Mouse (Mus musculus): ENCODE measurements around the gene Kctd17.

Kctd17 gene

DNA sequence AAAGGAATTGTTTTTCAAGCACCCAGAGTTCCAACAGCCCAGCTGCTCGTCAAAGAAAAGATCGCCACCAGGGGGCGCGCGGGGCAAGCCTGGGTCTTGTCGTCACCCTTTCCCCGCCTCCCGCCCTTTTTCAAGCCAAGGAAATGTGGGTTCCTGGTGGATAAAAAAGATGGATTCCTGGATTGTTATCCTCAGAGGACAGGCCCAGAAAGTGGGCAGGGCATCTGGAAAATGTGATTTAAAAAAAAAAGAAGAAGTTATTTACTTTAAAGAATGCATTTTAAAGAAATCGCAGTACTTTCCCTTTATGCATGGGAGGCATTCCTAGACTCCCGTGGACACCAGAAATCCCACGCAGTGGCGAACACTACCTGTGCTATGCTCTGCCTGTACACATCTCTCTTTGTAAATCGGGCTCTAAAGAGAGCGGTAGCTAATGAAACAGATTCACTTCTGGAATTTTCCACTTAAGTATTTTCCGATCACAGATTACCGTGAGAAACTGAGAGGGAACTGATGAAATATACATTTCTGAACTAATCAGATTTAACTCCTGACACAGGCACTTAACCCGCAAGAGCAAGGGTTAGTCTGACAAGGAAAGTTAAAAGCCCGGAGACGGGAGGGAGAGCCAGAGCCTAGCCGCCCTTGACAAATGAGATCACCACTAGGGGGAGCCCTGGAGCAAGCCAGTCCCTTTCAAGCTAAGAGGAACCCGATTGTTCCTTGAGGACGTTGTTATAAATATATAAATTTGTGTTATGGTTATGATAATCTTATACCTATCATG, 19.6 kb downstream of the Kctd17 start:
- in situ Hi-C loops (cut with MboI) = loop anchor here (10.0 kb wide), 1 partner anchor 87 kb away; the partner anchor contains the start of gene C1qtnf6

DNA sequence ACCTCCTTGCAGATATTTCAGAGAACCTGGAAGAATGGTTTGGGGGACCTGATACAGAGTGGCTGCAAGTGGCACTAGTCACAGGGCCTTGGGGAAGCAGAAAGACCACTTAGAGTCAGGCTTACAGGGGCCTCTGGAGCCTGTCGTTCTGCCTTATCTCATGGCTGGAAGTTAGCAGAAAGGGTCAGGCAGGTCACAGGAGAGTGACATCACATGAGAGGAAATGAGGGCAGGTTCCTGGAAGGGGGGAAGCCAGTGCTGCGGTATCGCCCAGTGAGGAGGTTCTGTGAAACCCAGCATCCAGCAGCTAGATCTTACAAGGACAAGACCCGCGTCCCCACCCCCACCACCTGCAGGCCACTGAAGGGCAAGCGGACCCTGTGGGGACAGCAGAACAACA, 20.8 kb downstream of the Kctd17 start:
- in situ Hi-C loops (cut with MboI) = loop anchor here (10.0 kb wide), 1 partner anchor 86 kb away; the partner anchor contains the start of gene C1qtnf6

DNA sequence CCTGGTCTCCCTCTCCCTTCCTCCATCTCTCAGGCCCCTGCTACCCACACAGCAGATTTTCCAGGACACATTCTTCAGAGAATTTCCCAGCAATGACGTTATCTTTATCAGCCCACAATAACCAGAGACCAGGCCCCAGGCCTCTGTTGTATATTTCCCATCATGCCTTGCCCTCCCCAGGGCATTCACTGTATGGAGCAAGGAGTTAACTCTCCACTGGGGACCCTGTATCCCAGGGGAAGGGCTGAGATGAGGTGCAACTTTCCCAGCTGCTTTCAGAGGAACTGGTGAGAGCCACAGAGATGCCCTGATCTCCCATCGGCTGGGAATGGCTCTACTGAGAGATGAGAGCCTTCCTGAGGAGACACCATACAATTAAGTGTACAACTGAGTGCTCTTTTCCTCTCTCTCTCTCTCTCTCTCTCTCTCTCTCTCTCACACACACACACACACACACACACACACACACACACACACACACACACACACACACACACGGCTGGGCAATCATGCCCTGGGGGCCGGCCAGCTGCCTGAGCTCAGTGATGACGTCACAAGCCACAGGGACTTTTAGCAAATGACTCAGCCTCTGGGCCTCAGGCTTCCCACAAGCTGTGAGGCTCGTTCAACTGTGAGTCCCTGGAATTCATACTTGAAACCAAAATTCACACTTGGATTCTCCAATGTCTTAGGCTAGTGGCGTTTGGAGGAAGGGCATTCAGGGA, 21.5 kb downstream of the Kctd17 start:
- in situ Hi-C loops (cut with MboI) = loop anchor here (10.0 kb wide), 1 partner anchor 85 kb away; the partner anchor contains the start of gene C1qtnf6

DNA sequence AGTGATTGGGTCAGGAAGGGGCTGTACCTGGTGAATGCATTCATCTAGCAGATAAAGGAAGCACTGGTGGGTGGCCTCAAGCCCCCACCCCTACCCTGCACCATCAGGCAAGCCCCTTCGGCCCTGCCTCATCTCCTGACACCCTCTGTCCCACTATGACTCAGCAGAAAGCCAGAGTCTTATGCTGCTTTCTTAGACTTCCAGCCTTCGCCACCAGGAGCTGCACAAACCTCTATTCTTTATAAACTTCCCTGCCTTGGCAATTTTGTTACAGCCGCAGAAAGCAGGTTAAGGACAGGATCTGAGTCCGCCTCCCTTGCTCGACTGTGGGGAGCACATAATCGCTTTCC, 22.0 kb downstream of the Kctd17 start:
- in situ Hi-C loops (cut with MboI) = no loop called here

DNA sequence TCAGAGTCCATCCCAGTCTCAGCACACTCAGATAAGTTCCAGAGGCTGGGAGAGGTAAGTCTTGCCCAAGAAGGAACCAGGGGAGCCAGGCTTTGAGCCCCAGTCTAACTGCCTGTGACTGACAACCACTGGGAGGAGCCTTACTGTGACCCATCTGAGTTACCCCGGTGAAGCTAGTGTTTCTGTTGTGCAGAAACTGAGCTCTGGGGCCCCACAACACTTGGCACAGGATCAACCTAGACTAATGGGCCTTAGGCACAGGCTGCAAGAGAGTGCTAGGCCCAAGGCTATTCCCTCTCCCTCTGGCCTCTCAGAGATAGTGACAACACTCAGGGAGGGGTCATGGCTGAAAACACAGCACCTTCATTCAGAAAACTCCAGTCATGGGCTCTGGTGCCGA, 22.8 kb downstream of the Kctd17 start:
- in situ Hi-C loops (cut with MboI) = no loop called here

DNA sequence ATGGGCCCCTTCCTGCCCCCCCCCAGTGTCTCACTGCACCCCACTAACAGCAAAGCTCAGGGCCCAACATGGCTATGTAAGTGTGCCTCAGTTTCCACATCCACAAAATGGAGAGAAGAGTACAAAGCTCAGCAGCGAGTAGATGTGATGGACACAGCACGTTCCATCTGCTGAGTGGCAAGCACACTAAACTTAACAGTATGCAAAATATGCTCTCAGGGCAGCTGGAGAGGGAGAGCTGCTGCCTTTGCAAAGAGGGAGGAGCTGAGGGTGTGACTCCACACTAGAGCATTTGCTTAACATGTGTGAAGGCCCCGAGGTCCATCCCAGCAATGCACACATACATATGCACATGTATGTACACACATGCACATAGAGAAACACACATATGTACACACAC, 24.6 kb downstream of the Kctd17 start:
- in situ Hi-C loops (cut with MboI) = no loop called here

DNA sequence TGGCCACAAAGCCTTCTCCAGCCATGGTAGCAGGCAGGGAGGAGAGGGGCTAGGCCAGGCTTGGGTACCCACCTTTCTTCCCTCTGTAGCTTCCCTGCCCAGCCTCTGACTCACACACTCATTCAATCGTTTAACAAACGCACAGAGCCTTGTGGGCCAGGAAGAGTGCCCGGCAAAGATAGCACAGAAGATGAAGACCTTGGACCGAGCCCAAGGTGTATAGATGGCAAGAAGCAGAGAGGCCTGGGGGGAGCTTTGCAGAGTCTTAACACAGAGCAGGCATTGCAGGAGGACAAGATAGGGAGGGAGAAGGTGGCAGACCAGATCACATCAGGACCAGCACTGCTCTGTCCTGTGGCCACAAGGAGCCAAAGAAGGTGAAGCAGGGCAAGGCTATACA, 26.8 kb downstream of the Kctd17 start:
- in situ Hi-C loops (cut with MboI) = no loop called here

DNA sequence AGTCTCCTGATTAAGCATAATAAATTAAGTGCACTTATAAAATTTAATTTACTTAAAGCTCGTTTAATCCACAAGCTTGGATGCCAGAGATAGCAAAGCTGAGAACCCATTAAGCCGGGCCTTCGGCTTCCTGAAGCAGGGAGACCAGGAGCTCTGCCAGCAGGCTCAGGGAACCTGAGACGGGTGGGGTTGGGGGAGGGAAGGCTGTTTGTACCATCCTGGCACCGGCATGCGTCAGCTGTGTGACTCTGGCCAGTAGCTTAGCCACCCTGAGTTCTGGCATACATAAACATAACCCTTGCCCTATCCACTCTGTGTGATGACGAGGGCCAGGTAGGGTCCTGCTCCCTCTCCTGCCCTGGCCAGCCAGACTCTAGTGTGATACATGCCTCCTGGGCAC, 27.7 kb downstream of the Kctd17 start:
- in situ Hi-C loops (cut with MboI) = no loop called here

DNA sequence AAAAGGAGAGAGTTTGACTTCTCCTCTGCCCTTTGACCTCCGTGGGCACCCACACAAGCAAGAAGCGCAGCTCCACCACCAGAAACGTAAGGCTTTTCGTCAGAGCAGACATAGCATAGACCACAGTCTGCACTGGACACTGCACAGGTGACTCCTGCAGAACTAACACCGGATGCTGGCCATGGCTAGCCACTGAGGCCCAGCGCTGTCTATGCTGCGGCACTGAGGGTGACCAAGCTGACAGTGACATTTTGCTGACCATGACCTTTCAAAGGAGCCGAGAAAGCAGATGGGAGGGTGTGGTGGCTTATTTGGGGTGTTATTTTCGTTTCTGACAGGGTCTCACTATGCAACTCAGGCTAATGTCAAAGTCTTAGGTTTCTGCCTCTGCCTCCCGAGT, 28.8 kb downstream of the Kctd17 start:
- in situ Hi-C loops (cut with MboI) = no loop called here

DNA sequence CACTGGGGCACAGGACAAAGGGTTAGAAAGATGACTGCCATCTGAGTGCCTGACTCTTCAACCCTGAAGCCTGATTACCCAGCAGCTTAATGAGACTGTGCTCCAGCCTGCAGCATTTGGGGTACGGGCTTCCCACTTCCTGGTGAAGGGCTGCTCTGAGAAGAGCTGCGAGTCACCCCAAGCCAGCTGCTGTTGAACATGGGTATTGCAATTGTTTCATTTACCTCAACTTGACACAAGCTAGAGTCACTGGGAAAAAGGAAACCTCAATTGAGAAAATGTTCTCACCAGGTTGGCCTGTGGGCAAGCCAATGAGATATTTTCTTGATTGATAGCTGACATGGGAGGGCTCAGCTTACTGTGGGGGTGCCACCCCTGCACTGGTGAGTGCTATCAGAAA, 34.6 kb downstream of the Kctd17 start:
- in situ Hi-C loops (cut with MboI) = no loop called here

DNA sequence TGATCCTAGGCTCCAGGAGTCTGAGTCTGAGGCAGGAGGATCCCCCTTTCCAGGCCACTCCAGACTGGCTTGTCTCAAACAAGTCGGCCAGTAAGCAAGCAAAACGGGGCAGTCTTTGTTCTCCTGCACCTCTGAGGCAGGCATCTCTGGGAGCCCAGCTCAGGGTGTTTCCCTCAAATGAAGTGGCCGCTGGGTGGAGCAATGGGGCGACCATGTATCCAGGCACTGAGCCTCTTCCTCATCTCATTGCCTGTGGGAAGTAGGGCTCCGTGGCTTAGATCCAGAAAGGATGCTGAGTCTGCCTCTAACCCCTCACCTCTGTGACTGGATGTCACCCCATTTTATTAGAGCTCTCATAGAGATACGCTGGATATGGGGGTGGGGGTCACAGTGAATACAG, 38.4 kb downstream of the Kctd17 start:
- in situ Hi-C loops (cut with MboI) = no loop called here

DNA sequence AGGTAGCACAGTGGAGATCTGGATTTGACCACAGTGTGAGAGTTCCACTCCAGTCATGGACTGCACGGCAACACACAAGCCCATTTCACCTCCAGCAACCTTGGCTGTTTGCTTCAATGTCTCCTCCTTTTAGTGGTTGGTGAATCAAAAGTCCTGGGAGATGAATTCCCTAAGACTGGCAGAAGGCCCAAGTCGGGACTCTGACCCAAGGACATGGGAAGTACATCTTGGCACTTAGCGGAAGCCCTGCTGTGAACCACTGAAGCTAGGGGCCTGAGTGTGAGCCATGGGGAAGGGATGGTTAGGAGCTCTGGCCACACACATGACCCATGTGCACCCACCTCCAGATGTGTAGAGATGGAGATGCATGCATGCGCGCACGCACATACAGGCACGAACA, 39.2 kb downstream of the Kctd17 start:
- in situ Hi-C loops (cut with MboI) = no loop called here

DNA sequence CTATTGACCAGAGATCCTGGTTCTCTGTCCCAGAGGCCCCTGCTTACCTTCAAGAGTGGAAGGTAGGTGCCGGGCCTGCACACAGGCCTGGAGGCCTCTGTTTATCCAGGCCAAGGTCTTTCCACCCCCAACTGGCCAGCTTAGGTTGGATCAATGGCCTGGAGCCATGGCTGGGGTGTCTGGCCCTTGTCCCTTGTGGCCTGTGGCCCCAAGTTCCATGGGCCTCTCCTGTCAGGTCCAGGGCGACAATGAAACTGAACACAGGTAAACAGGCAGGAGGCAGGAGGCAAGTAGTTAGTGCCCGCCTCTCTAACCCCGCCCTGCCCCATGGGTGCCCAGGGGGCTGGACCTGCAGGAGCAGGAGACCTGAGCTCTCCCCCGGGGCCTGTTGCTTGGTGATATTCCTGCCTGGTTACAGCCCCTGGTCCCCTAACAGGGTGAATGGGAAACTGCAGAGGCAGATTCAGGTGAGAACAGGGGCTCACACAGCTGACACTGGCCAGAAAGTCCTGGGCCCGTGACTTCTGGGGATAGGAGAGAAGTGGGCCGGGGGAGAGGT, 40.1 kb downstream of the Kctd17 start, which contains the start of gene Tmprss6:
Gene Tmprss6, minus strand, starts transcription at position 256 of the 559 bp plus-strand sequence.
- in situ Hi-C loops (cut with MboI) = no loop called here

DNA sequence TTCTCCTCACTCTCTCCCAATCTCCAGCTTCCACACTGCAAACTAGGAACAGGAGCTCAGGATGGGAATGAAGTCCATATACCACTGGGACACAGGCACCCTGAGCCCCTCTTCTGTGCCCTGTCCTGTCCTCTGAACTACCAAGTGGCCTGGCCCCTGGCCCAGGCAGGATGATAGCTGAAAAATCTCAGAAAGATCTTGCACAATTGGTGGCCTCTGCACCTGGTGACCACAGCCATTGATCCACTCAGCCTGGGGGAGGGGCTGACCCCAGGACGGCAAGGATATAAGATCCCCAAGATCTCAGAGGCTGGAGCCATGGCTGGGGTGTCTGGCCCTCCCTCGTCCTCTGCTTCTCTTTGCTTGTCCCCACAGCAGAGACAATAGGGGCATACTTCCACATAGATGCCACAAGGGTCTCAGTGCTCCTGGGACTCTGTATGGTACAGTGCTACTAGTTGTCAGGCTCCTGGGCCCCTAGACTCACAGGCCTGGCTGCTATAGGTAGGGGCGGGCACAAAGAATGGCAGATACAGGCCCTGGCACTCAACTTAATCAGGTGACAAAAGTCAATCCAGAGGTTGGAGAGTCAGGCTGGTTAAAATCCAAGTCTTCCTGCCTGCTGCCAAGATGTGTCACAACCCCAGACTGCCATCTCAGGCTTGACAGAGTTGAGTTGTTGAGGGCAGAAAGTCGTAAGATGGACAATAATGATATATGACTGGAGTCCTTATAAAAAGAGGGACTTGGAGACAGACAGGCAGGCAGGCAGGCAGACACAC, 42.3 kb downstream of the Kctd17 start:
- in situ Hi-C loops (cut with MboI) = no loop called here

DNA sequence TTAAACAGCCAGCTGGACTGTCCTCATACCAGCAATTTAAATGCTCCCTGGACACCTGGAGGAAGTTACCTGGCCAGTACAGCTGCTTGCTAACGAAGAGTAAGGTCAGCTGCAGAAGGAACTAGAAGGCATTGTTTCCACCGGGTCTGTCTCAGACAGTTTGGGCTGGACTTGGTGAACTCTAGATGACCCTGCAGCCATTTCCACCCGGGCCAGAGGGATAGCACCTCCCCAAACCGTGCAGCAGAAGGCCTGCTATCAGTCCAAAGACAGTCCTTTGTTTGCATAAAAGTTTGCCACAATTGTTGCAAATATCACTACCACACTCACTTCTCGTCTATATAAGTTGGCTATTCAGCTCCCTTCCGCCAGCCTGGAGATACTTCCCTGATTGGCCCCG, 43.5 kb downstream of the Kctd17 start:
- in situ Hi-C loops (cut with MboI) = no loop called here

DNA sequence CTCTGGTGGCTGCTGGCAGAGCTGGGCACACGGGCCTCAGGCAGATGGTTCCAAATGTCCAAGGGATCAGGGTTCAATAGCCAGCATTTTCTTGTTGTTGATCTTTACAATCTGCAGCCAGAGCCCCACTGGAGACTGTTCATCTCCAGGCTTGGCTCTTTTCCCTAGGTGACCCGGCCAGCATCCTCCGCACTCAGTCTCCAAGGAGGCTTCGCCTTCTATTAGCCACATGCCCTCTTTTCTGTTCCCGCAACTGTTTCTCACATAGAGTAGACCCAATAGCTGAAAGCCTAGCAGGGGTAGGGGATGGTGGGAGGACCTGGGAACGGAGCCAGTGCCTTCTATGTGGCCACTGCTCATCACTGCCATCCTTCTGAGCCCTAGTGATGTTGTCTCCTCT, 45.1 kb downstream of the Kctd17 start:
- in situ Hi-C loops (cut with MboI) = no loop called here

DNA sequence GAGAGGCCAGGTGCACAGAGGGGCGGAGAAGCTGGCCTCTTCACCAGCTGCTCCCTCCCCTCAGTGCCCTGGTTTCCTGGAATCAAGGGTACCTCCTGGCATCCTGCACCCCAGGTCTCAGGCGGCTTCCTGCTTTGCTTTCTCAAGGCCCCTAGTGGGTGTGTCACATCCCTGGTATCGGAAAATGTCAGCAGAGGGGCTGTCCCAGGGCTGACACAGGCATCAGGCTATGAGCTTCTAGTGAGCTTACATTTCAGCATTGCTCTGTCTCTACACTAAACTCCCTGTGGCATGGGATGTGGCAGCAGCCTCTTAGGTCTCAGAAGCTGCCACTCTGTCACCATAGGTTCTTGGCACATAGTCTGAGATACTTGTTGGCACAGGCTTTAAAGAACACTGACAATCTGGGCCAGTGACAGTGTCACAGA, 47.3 kb downstream of the Kctd17 start:
- in situ Hi-C loops (cut with MboI) = no loop called here

DNA sequence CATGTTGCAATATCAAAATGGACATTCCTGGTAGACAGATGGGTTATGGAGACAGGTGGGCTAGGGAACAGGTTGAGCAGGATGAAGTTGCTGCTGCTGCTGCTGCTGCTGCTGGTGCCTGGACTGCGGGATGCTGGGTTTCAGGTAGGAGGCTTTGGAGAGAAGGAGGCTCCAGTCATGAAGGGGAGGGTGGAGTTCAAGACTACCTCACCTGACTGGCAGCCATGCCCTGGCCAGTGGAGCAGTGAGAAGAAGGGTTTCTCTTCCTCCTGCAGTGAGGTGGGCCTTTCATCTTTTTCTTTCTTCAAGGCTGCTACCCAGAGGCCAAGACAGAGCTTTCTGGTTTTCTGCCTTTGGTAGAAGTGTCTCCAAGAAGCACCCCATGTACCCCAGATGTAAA, 48.5 kb downstream of the Kctd17 start:
- in situ Hi-C loops (cut with MboI) = no loop called here

DNA sequence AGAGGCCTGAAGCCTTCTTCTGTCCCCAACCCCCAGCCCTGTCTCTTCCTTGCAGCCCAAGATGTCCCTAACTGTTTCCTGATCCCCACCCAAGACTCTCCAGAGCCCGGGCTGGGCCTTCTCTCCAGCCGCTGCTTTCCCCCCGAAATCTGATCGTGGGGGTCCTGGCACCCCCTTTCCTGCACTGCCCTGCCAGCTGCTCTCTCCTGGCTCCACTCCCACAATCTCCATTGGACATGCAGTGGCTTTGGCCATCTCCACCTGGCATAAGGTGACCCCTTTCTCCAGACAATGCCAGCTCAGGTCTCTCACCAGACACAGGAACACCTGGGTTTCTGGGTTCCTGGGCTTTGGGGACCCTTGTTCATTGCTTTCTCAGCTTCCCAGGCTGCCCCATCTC, 49.7 kb downstream of the Kctd17 start:
- in situ Hi-C loops (cut with MboI) = no loop called here

DNA sequence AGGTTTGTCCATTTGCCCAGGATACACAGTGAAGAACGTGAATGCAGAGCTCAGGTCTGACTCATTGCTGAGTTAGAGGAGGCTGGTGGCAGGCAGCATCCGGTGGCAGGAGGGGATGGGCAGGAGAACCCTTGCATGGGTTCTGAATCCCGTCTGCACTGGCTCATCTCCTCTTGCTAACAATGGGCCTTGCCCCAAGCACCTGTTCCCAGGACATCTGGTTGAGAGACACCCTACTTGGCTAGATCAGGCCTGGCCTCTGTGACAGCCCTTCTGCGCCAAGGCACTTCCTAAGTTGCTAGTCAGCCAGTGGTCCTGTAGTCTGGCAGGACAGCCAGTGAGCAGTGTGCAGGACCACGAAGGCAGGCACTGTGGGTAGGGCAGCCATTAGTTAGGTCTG, 51.1 kb downstream of the Kctd17 start:
- in situ Hi-C loops (cut with MboI) = no loop called here

DNA sequence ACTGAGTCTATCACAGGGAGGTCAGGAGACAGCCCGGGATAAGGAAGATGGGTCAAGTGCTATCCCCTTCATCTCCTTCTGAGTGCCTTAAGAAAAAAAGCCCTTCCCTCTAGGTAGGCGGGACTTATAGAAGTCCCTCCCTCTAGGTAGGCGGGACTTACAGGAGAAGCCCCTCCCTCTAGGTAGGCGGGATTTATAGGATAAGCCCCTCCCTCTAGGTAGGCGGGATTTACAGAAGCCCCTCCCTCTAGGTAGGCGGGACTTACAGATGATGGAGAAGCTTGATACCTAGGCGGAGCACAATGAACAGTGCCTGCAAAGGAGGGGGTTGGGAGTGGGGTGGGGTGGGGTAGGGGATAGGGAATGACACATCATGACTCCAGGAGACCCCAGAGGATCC, 51.7 kb downstream of the Kctd17 start:
- in situ Hi-C loops (cut with MboI) = no loop called here

DNA sequence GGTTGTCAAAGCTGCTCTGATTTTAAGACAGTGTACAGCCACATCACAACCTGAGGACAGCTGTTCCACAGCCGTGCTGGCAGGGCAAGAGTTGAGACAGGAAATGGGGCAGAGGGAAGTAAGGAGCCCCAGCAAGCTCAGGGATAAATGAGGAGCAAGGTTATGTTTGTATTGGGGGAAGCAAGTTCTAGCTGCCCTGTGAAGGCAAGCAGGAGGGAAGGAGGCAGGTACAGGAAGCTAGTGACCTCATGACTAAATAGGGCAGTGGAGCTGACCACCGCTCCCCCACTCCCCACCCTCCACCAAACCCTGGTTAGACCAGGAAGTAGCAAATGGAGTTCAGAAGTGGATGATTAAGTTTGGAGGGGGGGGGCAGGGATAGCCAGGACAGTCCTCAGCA, 52.6 kb downstream of the Kctd17 start:
- in situ Hi-C loops (cut with MboI) = no loop called here

Data from mature B cell (primary cell).